Mouse (Mus musculus) MEL (cell line): Measurements from ENCODE around the gene Fanca. TPM values are rescaled to one million over a fixed set of nuclear protein-coding genes. Genes with fewer than 3 reads are reported as not detected.

Experiments
- DNase-seq: peaks from one replicate; pipeline ENCODE4 v3.0.0; 2011; ENCODE audit warnings: low read depth, low spot score
- H3K27ac ChIP-seq: 2 replicates; pipeline ENCODE4 v1.5.1; 2012; ENCODE audit warnings: low read depth, mild to moderate bottlenecking, control low read depth, low read length, moderate library complexity; ENCODE audit not compliant: control insufficient read depth
- H3K27me3 ChIP-seq, 2 experiments: fragments of 150-350 bp in 1 of 2; sonication (generic) in 1 of 2; 2 replicates each; pipeline ENCODE4 v1.6.1; 2012; ENCODE audit warnings: low read length in 2 of 2, mild to moderate bottlenecking in 2 of 2, improper control_type of control experiment in 1 of 2, moderate library complexity in 1 of 2; ENCODE audit not compliant: insufficient read depth in 2 of 2, control insufficient read depth in 1 of 2
- H3K36me3 ChIP-seq, 2 experiments: 2 replicates each; pipeline ENCODE4 v1.6.1; 2012 to 2014; ENCODE audit warnings: low read length in 2 of 2, improper control_type of control experiment in 1 of 2, inconsistent platforms in 1 of 2, mild to moderate bottlenecking in 1 of 2; ENCODE audit not compliant: insufficient read depth in 2 of 2, control insufficient read depth in 1 of 2
- H3K4me1 ChIP-seq, 2 experiments: fragments of 150-350 bp in 1 of 2; sonication (generic) in 1 of 2; 2 replicates each; pipeline ENCODE4 v1.6.1; 2012; ENCODE audit warnings: low read length in 2 of 2, improper control_type of control experiment in 1 of 2, mild to moderate bottlenecking in 1 of 2; ENCODE audit not compliant: insufficient read depth in 2 of 2, control insufficient read depth in 1 of 2
- H3K4me3 ChIP-seq, 2 experiments: fragments of 150-350 bp in 1 of 2; sonication (generic) in 1 of 2; 2 replicates each; pipeline ENCODE4 v1.5.1; 2012; ENCODE audit warnings: low read depth in 2 of 2, low read length in 2 of 2, mild to moderate bottlenecking in 2 of 2, moderate library complexity in 2 of 2, control low read depth in 1 of 2, improper control_type of control experiment in 1 of 2; ENCODE audit not compliant: control insufficient read depth in 1 of 2, insufficient read depth in 1 of 2
- H3K79me2 ChIP-seq: 2 replicates; pipeline ENCODE4 v1.6.1; 2012; ENCODE audit warnings: mild to moderate bottlenecking, low read length, moderate library complexity; ENCODE audit not compliant: control insufficient read depth, poor library complexity, insufficient read depth
- H3K9ac ChIP-seq: 2 replicates; pipeline ENCODE4 v1.6.1; 2012; ENCODE audit warnings: low read depth, mild to moderate bottlenecking, control low read depth, low read length, moderate library complexity; ENCODE audit not compliant: control insufficient read depth, poor library complexity, severe bottlenecking
- H3K9me3 ChIP-seq: fragments of 150-350 bp; sonication (generic); replicated peaks from 2 replicates; pipeline ENCODE4 v1.6.1; 2012; ENCODE audit warnings: mild to moderate bottlenecking, low read length, improper control_type of control experiment, moderate library complexity; ENCODE audit not compliant: insufficient read depth
- BHLHE40 ChIP-seq: IDR thresholded peaks from 2 replicates; pipeline ENCODE4 v1.6.1; 2012; ENCODE audit warnings: low read depth, mild to moderate bottlenecking, inconsistent platforms, low read length, improper control_type of control experiment, borderline replicate concordance
- CHD1 ChIP-seq: IDR thresholded peaks from 2 replicates; pipeline ENCODE4 v1.6.1; 2012; ENCODE audit warnings: low read depth, mild to moderate bottlenecking, inconsistent platforms, low read length, improper control_type of control experiment
- ETS1 ChIP-seq: IDR thresholded peaks from 2 replicates; pipeline ENCODE4 v1.6.1; 2012; ENCODE audit warnings: low read depth, mild to moderate bottlenecking, inconsistent platforms, low read length, improper control_type of control experiment, moderate library complexity
- GABPA ChIP-seq: IDR thresholded peaks from 2 replicates; pipeline ENCODE4 v1.6.1; 2012; ENCODE audit warnings: low read depth, mild to moderate bottlenecking, inconsistent platforms, low read length, improper control_type of control experiment, moderate library complexity
- GATA1 ChIP-seq: IDR thresholded peaks from 2 replicates; pipeline ENCODE4 v1.6.1; 2011; ENCODE audit warnings: low read depth, low read length, improper control_type of control experiment
- KAT2A ChIP-seq: conservative IDR thresholded peaks from 2 replicates; pipeline ENCODE4 v1.6.1; 2012; ENCODE audit warnings: low read depth, low read length, improper control_type of control experiment, inconsistent platforms
- MAFK ChIP-seq: IDR thresholded peaks from 2 replicates; pipeline ENCODE4 v1.6.1; 2011; ENCODE audit warnings: low read depth, mild to moderate bottlenecking, low read length, improper control_type of control experiment, borderline replicate concordance
- MAX ChIP-seq: IDR thresholded peaks from 2 replicates; pipeline ENCODE4 v1.6.1; 2011; ENCODE audit warnings: low read length, improper control_type of control experiment
- MYB ChIP-seq: IDR thresholded peaks from 2 replicates; pipeline ENCODE4 v1.6.1; 2011; ENCODE audit warnings: mild to moderate bottlenecking, low read depth, low read length, improper control_type of control experiment
- MYC ChIP-seq: IDR thresholded peaks from 2 replicates; pipeline ENCODE4 v1.6.1; 2011; ENCODE audit warnings: low read depth, mild to moderate bottlenecking, low read length, improper control_type of control experiment, moderate library complexity
- NELFE ChIP-seq: IDR thresholded peaks from 2 replicates; pipeline ENCODE4 v1.6.1; 2011; ENCODE audit warnings: low read depth, low read length, improper control_type of control experiment
- NRF1 ChIP-seq: IDR thresholded peaks from 2 replicates; pipeline ENCODE4 v1.6.1; 2014; ENCODE audit warnings: low read depth, mild to moderate bottlenecking, inconsistent platforms, low read length, improper control_type of control experiment, moderate library complexity; ENCODE audit not compliant: poor library complexity, insufficient read depth, severe bottlenecking
- POLR2A ChIP-seq, 2 experiments: IDR thresholded peaks; 2 replicates each; pipeline ENCODE4 v1.6.1; 2011 to 2012; ENCODE audit warnings: low read length in 2 of 2, mild to moderate bottlenecking in 2 of 2, control low read depth in 1 of 2, improper control_type of control experiment in 1 of 2, low read depth in 1 of 2, moderate library complexity in 1 of 2; ENCODE audit not compliant: control insufficient read depth in 1 of 2, insufficient read depth in 1 of 2, poor library complexity in 1 of 2
- POLR2AphosphoS2 ChIP-seq: IDR thresholded peaks from 2 replicates; pipeline ENCODE4 v1.6.1; 2011; ENCODE audit warnings: low read length, improper control_type of control experiment
- RCOR1 ChIP-seq: IDR thresholded peaks from 2 replicates; pipeline ENCODE4 v1.6.1; 2012; ENCODE audit warnings: low read depth, mild to moderate bottlenecking, inconsistent platforms, low read length, improper control_type of control experiment
- SIN3A ChIP-seq: IDR thresholded peaks from 2 replicates; pipeline ENCODE4 v1.6.1; 2012; ENCODE audit warnings: low read length, improper control_type of control experiment, inconsistent platforms
- SMC3 ChIP-seq: IDR thresholded peaks from 2 replicates; pipeline ENCODE4 v1.6.1; 2011; ENCODE audit warnings: low read depth, low read length, improper control_type of control experiment
- UBTF ChIP-seq: IDR thresholded peaks from 2 replicates; pipeline ENCODE4 v1.6.1; 2012; ENCODE audit warnings: low read depth, mild to moderate bottlenecking, inconsistent platforms, low read length, improper control_type of control experiment, moderate library complexity, borderline replicate concordance; ENCODE audit not compliant: insufficient read depth
- USF1 ChIP-seq: IDR thresholded peaks from 2 replicates; pipeline ENCODE4 v1.6.1; 2014; ENCODE audit warnings: low read depth, mild to moderate bottlenecking, inconsistent platforms, low read length, improper control_type of control experiment, moderate library complexity
- USF2 ChIP-seq, 2 experiments: IDR thresholded peaks; 2 replicates each; pipeline ENCODE4 v1.6.1; 2011 to 2012; ENCODE audit warnings: improper control_type of control experiment in 2 of 2, low read length in 2 of 2, borderline replicate concordance in 1 of 2, inconsistent platforms in 1 of 2, low read depth in 1 of 2, mild to moderate bottlenecking in 1 of 2; ENCODE audit not compliant: insufficient read depth in 1 of 2
- polyA plus RNA-seq, 2 experiments: library from polyadenylated mRNA; stranded (reverse) in 1 of 2; unstranded in 1 of 2; fragments of >175 nt in 1 of 2; fragments of >200 nt in 1 of 2; gene quantifications; 2 replicates each; pipeline versions ENCODE4 v1.2.1 to v1.2.4; 2012; ENCODE audit warnings: low replicate concordance in 2 of 2, low read depth in 1 of 2; ENCODE audit not compliant: insufficient read length in 2 of 2, insufficient read depth in 1 of 2, missing spikeins in 1 of 2
- total RNA-seq: library from RNA; depleted of rRNA; stranded (reverse); fragments of 300-350 nt; gene quantifications from 2 replicates; pipeline ENCODE4 v1.2.3, GENCODE M21; 2012

Gene Fanca
- total and polyA plus RNA-seq, 3 experiments: 32.2 to 75.9 TPM; not detected in 1

GRCm38 (mm10) chr8:123234918-123235519, 83.4 kb downstream of the Fanca start:
- Histone ChIP-seq H3K9me3 (no peaks in the 10 kb centered on the region), H3K79me2 (no peaks in the 10 kb centered on the region; the same call in 1 of the 2 replicates), H3K9ac (no peak overlapping the region), H3K27ac (no peak overlapping the region), H3K4me1 (peaks cover 0 to 9% of the 10 kb centered on the region in 2 experiments; a peak in 1 of 4 replicates), H3K27me3 (no peaks in the 10 kb centered on the region; a peak in 1 of 4 replicates), H3K4me3 (peak overlapping the region; percentile 78 to 90; a peak in 3 of 4 replicates), H3K36me3 (no peaks in the 10 kb centered on the region; a peak in 1 of 4 replicates)
- no peak for DNase-seq
- TF ChIP-seq USF2 (IDR thresholded peaks at IDR 0.05; ENCODE audit: borderline replicate concordance in 1 of 2, insufficient read depth in 1 of 2, low read depth in 1 of 2, low read length in 2 of 2) (no peak), POLR2AphosphoS2 (0 out of 2 replicates have a peak, but pooled peaks have one; percentile 6)

GRCm38 (mm10) chr8:123233760-123234159, 84.6 kb downstream of the Fanca start:
- no peaks in the 10 kb centered on the region for H3K9me3 ChIP-seq

GRCm38 (mm10) chr8:123233300-123233699, 85.1 kb downstream of the Fanca start:
- Histone ChIP-seq H3K9ac (no peak overlapping the region), H3K4me3 (no peak overlapping the region), H3K79me2 (no peaks in the 10 kb centered on the region; the same call in 1 of the 2 replicates), H3K4me1 (peaks cover 0 to 9% of the 10 kb centered on the region in 2 experiments; a peak in 1 of 4 replicates), H3K27me3 (no peaks in the 10 kb centered on the region; a peak in 1 of 4 replicates), H3K36me3 (no peaks in the 10 kb centered on the region; a peak in 1 of 4 replicates), H3K9me3 (no peaks in the 10 kb centered on the region), H3K27ac (no peak overlapping the region)
- TF ChIP-seq RCOR1: no peak
- TF ChIP-seq POLR2AphosphoS2: 0 out of 2 replicates have a peak, but pooled peaks have one; percentile 13
- DNase-seq: no peak

More at GRCm38 (mm10) chr8:123233760-123234159, 84.6 kb downstream of the Fanca start:
- Histone ChIP-seq H3K4me3 (no peak overlapping the region), H3K79me2 (no peaks in the 10 kb centered on the region; the same call in 1 of the 2 replicates), H3K36me3 (no peaks in the 10 kb centered on the region; a peak in 1 of 4 replicates), H3K4me1 (peaks cover 0 to 9% of the 10 kb centered on the region in 2 experiments; a peak in 1 of 4 replicates), H3K27me3 (no peaks in the 10 kb centered on the region; a peak in 1 of 4 replicates), H3K9ac (no peak overlapping the region), H3K27ac (no peak overlapping the region)
- TF ChIP-seq KAT2A (no peak), SMC3 (no peak), ETS1 (no peak), USF2 (IDR thresholded peaks at IDR 0.05; ENCODE audit: borderline replicate concordance in 1 of 2, insufficient read depth in 1 of 2, low read depth in 1 of 2, low read length in 2 of 2) (no peak), SIN3A (no peak), MAFK (no peak), BHLHE40 (no peak), MYB (no peak), UBTF (no peak), NELFE (no peak), GATA1 (no peak), MYC (no peak), NRF1 (no peak), USF1 (no peak), POLR2A (IDR thresholded peaks at IDR 0.05; ENCODE audit: control insufficient read depth in 1 of 2, insufficient read depth in 1 of 2, low read depth in 1 of 2, low read length in 2 of 2, poor library complexity in 1 of 2) (no peak), POLR2AphosphoS2 (no peak), GABPA (no peak), CHD1 (no peak), MAX (no peak)
- no peak for DNase-seq
